Mouse (Mus musculus): ENCODE measurements around the gene Slc16a13.
"Not testable (repeated sequence)": the region's sequence is repeated elsewhere in the genome, so short reads cannot be mapped to it uniquely, and the experiment has no call there.

Slc16a13 gene

GRCm38 (mm10) chr11:70171847-70172246 is 49.0 kb downstream of the Slc16a13 start:
- DNase-seq (ENCODE audit: low spot score in 2 of 2) = no peak

DNA sequence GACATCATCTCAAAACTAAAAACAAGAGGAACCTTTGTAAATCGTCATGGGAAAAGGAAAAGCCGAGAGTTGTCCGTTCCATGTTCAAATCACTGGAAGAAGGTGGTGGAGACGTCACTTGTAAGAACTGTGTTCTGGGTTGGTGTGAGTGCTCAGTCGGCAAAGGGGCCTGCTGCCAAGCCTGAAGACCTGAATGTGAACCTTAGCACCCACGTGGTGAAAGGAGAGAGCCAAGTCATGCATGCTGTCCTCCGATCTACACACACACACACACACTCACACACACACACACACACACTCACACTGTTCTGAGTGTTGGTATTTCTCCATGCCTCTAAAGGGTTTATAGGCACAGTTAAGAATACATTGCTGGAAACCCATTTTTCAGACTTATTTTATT is 49.7 kb downstream of the Slc16a13 start:
- no peak for DNase-seq (ENCODE audit: low spot score in 2 of 2)

GRCm38 (mm10) chr11:70170291-70170690 is 50.6 kb downstream of the Slc16a13 start:
- no peak for DNase-seq (ENCODE audit: low spot score in 2 of 2)

DNA sequence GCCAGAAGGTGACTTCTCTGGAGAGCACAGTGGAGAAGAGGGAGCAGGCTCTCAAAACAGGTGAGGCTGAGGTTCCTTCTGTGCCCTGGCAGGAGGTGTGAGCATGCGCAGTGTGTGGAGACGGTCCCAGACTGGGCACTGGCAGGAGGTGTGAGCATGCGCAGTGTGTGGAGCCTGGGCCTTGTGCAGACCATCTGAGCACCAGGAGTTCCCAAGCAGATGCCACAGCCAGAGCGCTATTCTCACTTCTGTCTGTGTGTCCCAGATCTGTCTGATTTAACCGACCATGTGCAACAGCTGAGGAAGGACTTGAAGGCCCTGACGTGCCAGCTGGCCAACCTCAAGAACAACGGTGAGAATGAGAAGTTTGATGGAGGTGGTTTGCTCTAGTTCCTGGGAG is 51.4 kb downstream of the Slc16a13 start:
- not testable (repeated sequence) for DNase-seq (ENCODE audit: low spot score in 2 of 2)

- no peak for DNase-seq (ENCODE audit: low spot score in 2 of 2)
These were observed 52.7 kb downstream of the Slc16a13 start for GRCm38 (mm10) chr11:70168136-70168535.

Measured in heart, adult 9 months (tissue).